Mouse (Mus musculus): ENCODE measurements around the gene Ctr9. TPM values are rescaled to one million over a fixed set of nuclear protein-coding genes. Genes with fewer than 3 reads are reported as not detected.

Gene Ctr9
- 82.7 and 88.1 TPM in 2 replicates for polyA plus RNA-seq (2014; fragmentation: Nextera tagmentation; extraction: Ambion mirVana)

DNA sequence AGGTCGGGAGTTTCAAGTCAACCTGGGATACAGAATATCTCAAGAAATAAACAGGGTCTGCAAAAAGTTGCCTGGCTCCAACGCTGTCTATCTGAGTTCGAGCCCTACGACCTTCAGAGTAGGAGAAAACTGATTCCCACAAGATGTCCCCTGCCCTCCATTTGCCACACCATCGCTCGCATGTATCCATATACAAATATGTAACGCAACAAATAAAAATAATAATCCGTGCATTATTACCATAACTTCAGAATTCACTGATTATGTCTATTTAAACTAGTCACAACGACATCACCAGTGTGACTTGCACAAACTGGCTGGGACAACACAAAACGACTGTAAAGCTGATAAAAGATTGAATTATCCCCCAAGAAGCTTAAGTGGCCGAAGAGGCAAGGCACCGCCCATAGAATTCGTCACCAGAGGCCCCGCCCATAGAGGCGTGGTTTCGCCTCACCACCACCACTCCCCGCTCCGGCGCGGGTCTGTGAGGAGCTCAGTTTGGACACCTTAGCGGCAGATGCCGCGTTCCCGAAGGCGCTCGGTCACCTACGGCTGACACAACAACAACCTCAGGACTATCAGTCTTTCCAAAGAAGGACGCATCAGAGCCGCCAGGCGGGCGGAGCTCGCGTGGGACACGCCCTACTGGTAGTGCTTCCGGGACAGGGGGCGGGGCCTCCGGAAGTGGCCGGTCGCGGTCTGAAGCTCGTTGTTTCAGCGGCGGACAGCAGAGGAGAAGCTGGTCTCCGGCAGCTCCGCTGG, at the start of gene Ctr9:
TSS of gene Ctr9 (plus strand) at position 671 of the 765 bp plus-strand sequence.
- peak within 1 kb of the TSS; percentile 67 for H3K4me3 ChIP-seq (ENCODE audit: low read depth, low read length)
- no peaks in the 10 kb centered on the region for H3K9me3 ChIP-seq (replicated peaks; ENCODE audit: control insufficient read depth, low read length)
- ATAC-seq (replicated peaks; ENCODE audit: insufficient number of reproducible peaks, low FRiP score, low TSS enrichment, low read depth) (peak; percentile 90), DNase-seq (ENCODE audit: low spot score) (peak; percentile 90)
- H3K27ac ChIP-seq (replicated peaks; ENCODE audit: low read depth, low read length) = peak within 1 kb of the TSS; percentile 60; the same call in 1 of the 2 replicates
- peak within 1 kb of the TSS; percentile 69 for H3K9ac ChIP-seq (replicated peaks; ENCODE audit: low read length)
- no peaks in the 10 kb centered on the region for H3K4me1 ChIP-seq (ENCODE audit: control insufficient read depth, insufficient read depth, low read length)
- H3K27me3 ChIP-seq (ENCODE audit: control insufficient read depth, insufficient read depth, low read length) = no peaks in the 10 kb centered on the region
- no peaks in the 10 kb centered on the region for H3K36me3 ChIP-seq (replicated peaks; ENCODE audit: control insufficient read depth, insufficient read depth, low read depth, low read length)
- 7% methylated on average over 45 of the region's 45 CpGs for WGBS
- peak within 1 kb of the TSS; percentile 57 for H3K4me2 ChIP-seq (ENCODE audit: low read depth, low read length)

DNA sequence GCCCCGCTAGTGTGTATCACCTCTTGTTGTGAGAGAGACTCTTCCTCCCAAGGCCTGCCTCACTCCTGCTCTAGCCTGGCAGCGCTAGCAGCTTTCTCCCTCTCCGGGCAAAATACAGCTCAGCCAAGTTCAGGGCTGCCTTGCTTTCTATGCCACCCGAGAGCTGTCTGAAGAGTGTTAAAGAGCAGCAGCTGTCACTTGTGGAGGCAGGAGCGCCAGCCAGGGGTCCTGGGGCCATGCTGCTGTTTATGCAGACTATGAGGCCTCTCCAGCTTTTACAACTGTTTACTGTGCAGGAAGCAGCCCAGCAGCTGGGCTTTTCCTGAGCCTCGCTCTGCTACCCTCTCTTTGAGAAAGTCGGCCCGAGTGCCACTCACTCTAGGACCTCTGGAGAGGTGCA, 47.7 kb upstream of the Ctr9 start:
- H3K9me3 ChIP-seq (replicated peaks; ENCODE audit: control insufficient read depth, low read length) = no peaks in the 10 kb centered on the region
- H3K27me3 ChIP-seq (ENCODE audit: control insufficient read depth, insufficient read depth, low read length) = no peaks in the 10 kb centered on the region
- ATAC-seq (replicated peaks; ENCODE audit: insufficient number of reproducible peaks, low FRiP score, low TSS enrichment, low read depth) (no peak), DNase-seq (ENCODE audit: low spot score) (no peak)
- 69% methylated on average over 8 of the region's 8 CpGs for WGBS
- no peak overlapping the region for H3K9ac ChIP-seq (replicated peaks; ENCODE audit: low read length)
- no peak overlapping the region for H3K4me2 ChIP-seq (ENCODE audit: low read depth, low read length)
- no peak overlapping the region for H3K27ac ChIP-seq (replicated peaks; ENCODE audit: low read depth, low read length)
- no peaks in the 10 kb centered on the region for H3K4me1 ChIP-seq (ENCODE audit: control insufficient read depth, insufficient read depth, low read length)
- no peaks in the 10 kb centered on the region for H3K36me3 ChIP-seq (replicated peaks; ENCODE audit: control insufficient read depth, insufficient read depth, low read depth, low read length)
- no peak overlapping the region for H3K4me3 ChIP-seq (ENCODE audit: low read depth, low read length)

DNA sequence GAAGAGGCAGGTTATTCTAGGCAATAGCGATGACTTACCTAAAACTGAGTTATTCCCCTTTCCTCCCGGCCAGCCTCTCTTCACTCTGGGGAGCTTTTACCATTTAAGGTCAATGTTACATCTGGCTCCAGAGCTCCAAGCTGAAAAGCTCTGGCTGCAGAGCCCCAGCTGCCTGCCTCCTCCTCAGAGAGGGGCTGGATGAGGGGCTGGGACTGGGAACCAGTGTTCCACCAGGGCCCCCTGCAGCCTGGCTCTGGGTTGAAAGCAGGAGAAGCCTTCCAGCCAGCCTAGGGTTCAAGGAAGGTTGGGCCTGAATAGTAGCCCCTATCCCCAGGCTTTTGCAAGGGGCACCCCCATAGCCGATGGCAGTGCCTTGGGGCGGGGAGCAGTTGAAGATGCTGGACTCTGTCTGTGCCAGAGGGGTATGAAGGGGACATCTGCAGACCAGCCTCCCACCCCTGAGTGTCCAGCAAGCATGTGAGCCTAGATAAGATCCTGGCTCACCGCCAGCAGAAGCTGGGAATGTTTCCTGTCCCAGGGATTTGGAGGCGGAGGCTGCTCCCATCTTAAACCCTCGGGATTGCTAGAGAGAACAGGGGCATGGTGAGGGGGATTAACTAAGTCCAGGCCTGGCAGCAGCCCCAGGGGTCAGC, 46.6 kb upstream of the Ctr9 start, which contains the start of gene Mrvi1:
TSS of gene Mrvi1 (minus strand) at position 409 of the 653 bp plus-strand sequence.
- no peaks in the 10 kb centered on the region for H3K27me3 ChIP-seq (ENCODE audit: control insufficient read depth, insufficient read depth, low read length)
- ATAC-seq (replicated peaks; ENCODE audit: insufficient number of reproducible peaks, low FRiP score, low TSS enrichment, low read depth) = no peak
- H3K4me2 ChIP-seq (ENCODE audit: low read depth, low read length) = no peak within 1 kb of the TSS
- H3K4me3 ChIP-seq (ENCODE audit: low read depth, low read length) = no peak within 1 kb of the TSS
- H3K9me3 ChIP-seq (replicated peaks; ENCODE audit: control insufficient read depth, low read length) = no peaks in the 10 kb centered on the region
- H3K4me1 ChIP-seq (ENCODE audit: control insufficient read depth, insufficient read depth, low read length) = no peaks in the 10 kb centered on the region
- WGBS = 52% methylated on average over 7 of the region's 7 CpGs
- DNase-seq (ENCODE audit: low spot score) = no peak
- H3K36me3 ChIP-seq (replicated peaks; ENCODE audit: control insufficient read depth, insufficient read depth, low read depth, low read length) = no peaks in the 10 kb centered on the region
- no peak within 1 kb of the TSS for H3K9ac ChIP-seq (replicated peaks; ENCODE audit: low read length)
- H3K27ac ChIP-seq (replicated peaks; ENCODE audit: low read depth, low read length) = no peak within 1 kb of the TSS

DNA sequence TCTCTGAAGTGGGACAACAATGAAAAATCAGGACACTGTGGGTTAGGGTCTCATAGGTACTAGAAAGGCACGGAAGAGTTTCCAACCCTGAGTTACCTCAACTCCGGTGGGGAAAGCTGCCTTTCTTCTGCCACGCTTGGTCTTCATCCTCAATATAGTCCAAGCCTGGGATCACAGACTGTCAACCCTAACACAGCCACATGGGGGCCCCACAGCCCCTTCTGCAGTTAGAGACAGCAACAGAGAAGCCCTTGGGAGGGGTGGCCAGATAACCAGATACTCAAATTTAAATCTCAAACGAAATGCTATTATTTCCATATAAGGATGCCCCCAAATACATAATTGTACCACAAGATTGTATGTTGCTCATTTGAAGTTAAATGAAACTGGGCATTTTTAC, 46.0 kb upstream of the Ctr9 start:
- no peak overlapping the region for H3K27ac ChIP-seq (replicated peaks; ENCODE audit: low read depth, low read length)
- H3K27me3 ChIP-seq (ENCODE audit: control insufficient read depth, insufficient read depth, low read length) = no peaks in the 10 kb centered on the region
- H3K4me1 ChIP-seq (ENCODE audit: control insufficient read depth, insufficient read depth, low read length) = no peaks in the 10 kb centered on the region
- no peaks in the 10 kb centered on the region for H3K36me3 ChIP-seq (replicated peaks; ENCODE audit: control insufficient read depth, insufficient read depth, low read depth, low read length)
- DNase-seq (ENCODE audit: low spot score) (no peak), ATAC-seq (replicated peaks; ENCODE audit: insufficient number of reproducible peaks, low FRiP score, low TSS enrichment, low read depth) (no peak)
- H3K4me3 ChIP-seq (ENCODE audit: low read depth, low read length) = no peak overlapping the region
- H3K9ac ChIP-seq (replicated peaks; ENCODE audit: low read length) = no peak overlapping the region
- no peak overlapping the region for H3K4me2 ChIP-seq (ENCODE audit: low read depth, low read length)
- 64% methylated on average over 4 of the region's 4 CpGs for WGBS
- H3K9me3 ChIP-seq (replicated peaks; ENCODE audit: control insufficient read depth, low read length) = no peaks in the 10 kb centered on the region

DNA sequence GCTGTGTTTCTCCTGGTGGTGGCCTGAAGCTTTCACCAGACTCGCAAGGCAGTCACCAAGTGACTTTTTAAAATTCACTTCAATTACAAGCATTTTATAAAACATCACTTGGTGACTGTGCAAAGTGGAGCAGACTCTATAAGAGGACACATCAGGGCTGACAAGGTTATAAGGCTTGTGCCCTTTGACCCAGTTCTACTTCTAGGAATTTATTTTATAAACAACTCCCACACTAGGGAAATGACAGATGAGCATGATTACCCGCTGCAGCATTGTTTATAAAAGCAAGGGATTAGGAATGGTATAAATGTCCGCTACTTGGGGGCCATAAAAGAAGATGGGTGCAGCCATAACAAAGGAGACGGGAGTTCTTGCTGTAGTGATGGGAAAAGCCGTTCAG, 45.1 kb upstream of the Ctr9 start:
- H3K9ac ChIP-seq (replicated peaks; ENCODE audit: low read length) = no peak overlapping the region
- no peaks in the 10 kb centered on the region for H3K4me1 ChIP-seq (ENCODE audit: control insufficient read depth, insufficient read depth, low read length)
- no peak overlapping the region for H3K4me2 ChIP-seq (ENCODE audit: low read depth, low read length)
- no peaks in the 10 kb centered on the region for H3K27me3 ChIP-seq (ENCODE audit: control insufficient read depth, insufficient read depth, low read length)
- H3K4me3 ChIP-seq (ENCODE audit: low read depth, low read length) = no peak overlapping the region
- H3K36me3 ChIP-seq (replicated peaks; ENCODE audit: control insufficient read depth, insufficient read depth, low read depth, low read length) = no peaks in the 10 kb centered on the region
- DNase-seq (ENCODE audit: low spot score) = no peak
- H3K27ac ChIP-seq (replicated peaks; ENCODE audit: low read depth, low read length) = no peak overlapping the region
- no peaks in the 10 kb centered on the region for H3K9me3 ChIP-seq (replicated peaks; ENCODE audit: control insufficient read depth, low read length)
- 62% methylated on average over 5 of the region's 5 CpGs for WGBS
- no peak for ATAC-seq (replicated peaks; ENCODE audit: insufficient number of reproducible peaks, low FRiP score, low TSS enrichment, low read depth)

DNA sequence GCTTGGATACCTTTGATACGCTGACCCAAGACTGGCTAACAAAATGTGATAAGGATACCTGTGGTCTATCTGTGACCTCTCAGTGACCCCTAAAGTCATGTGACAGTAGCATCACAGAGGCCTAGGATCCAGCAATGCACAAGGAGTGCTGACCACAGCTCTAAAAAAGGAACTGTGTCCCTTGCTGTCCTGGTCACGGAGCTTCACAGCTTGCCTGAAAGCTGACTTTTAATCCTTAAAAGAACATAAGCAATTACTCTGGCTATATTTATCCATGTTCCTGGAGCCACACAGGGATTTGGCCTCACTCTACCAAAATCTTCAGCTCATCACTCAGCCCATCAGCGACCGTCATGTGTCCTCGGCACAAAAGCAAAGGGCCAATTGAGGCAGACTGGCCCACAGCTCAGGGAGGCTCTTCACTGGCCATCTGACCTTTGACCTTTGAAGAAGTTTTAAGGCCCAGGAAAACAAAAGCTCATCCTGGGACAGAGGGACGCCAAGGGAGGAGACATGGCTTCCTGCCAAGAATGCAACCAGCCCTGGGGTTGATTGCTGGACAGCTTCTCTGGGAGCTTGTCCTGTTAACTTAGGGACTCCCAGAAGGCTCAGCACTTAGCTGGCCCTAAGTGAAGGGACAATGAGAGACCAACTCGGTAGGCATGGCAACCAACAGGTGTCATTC, 43.0 kb upstream of the Ctr9 start:
- H3K9me3 ChIP-seq (replicated peaks; ENCODE audit: control insufficient read depth, low read length) = no peaks in the 10 kb centered on the region
- 63% methylated on average over 7 of the region's 7 CpGs for WGBS
- no peaks in the 10 kb centered on the region for H3K36me3 ChIP-seq (replicated peaks; ENCODE audit: control insufficient read depth, insufficient read depth, low read depth, low read length)
- H3K9ac ChIP-seq (replicated peaks; ENCODE audit: low read length) = no peak overlapping the region
- H3K4me3 ChIP-seq (ENCODE audit: low read depth, low read length) = no peak overlapping the region
- H3K4me1 ChIP-seq (ENCODE audit: control insufficient read depth, insufficient read depth, low read length) = no peaks in the 10 kb centered on the region
- H3K27me3 ChIP-seq (ENCODE audit: control insufficient read depth, insufficient read depth, low read length) = no peaks in the 10 kb centered on the region
- no peak overlapping the region for H3K27ac ChIP-seq (replicated peaks; ENCODE audit: low read depth, low read length)
- H3K4me2 ChIP-seq (ENCODE audit: low read depth, low read length) = no peak overlapping the region
- DNase-seq (ENCODE audit: low spot score) = no peak
- no peak for ATAC-seq (replicated peaks; ENCODE audit: insufficient number of reproducible peaks, low FRiP score, low TSS enrichment, low read depth)

- 81% methylated on average over 3 of the region's 3 CpGs for WGBS
- Histone ChIP-seq H3K27me3 (ENCODE audit: control insufficient read depth, insufficient read depth, low read length) (no peaks in the 10 kb centered on the region), H3K9me3 (replicated peaks; ENCODE audit: control insufficient read depth, low read length) (no peaks in the 10 kb centered on the region)
Measured at GRCm38 (mm10) chr7:110988081-110988480, 40.7 kb upstream of the Ctr9 start.

More at GRCm38 (mm10) chr7:110988081-110988480, 40.7 kb upstream of the Ctr9 start:
- Histone ChIP-seq H3K27ac (replicated peaks; ENCODE audit: low read depth, low read length) (no peak overlapping the region), H3K9ac (replicated peaks; ENCODE audit: low read length) (no peak overlapping the region), H3K4me1 (ENCODE audit: control insufficient read depth, insufficient read depth, low read length) (no peaks in the 10 kb centered on the region; the same call in 1 of the 2 replicates), H3K4me2 (ENCODE audit: low read depth, low read length) (no peak overlapping the region), H3K36me3 (replicated peaks; ENCODE audit: control insufficient read depth, insufficient read depth, low read depth, low read length) (no peaks in the 10 kb centered on the region), H3K4me3 (ENCODE audit: low read depth, low read length) (no peak overlapping the region)
- ATAC-seq (replicated peaks; ENCODE audit: insufficient number of reproducible peaks, low FRiP score, low TSS enrichment, low read depth) = no peak
- DNase-seq (ENCODE audit: low spot score) = no peak
